Mouse (Mus musculus): ENCODE data around the gene Olfm2.

- no peak for TF ChIP-seq CTCF (IDR thresholded peaks at IDR 0.05; ENCODE audit: low read depth, low read length)
- TF ChIP-seq TAL1 (conservative IDR thresholded peaks at IDR 0.05; ENCODE audit: low read depth, low read length): no peak
- TF ChIP-seq GATA1 (IDR thresholded peaks at IDR 0.05; ENCODE audit: borderline replicate concordance, low read length): no peak
- no peak for TF ChIP-seq POLR2AphosphoS5 (IDR thresholded peaks at IDR 0.05; ENCODE audit: insufficient replicate concordance, low read depth, low read length)
Measured at GRCm38 (mm10) chr9:20748540-20748939, 2.4 kb upstream of the Olfm2 start.

Measured in G1E (cell line).